Mouse (Mus musculus): ENCODE measurements around the gene Vmn1r27.

Vmn1r27 gene

DNA sequence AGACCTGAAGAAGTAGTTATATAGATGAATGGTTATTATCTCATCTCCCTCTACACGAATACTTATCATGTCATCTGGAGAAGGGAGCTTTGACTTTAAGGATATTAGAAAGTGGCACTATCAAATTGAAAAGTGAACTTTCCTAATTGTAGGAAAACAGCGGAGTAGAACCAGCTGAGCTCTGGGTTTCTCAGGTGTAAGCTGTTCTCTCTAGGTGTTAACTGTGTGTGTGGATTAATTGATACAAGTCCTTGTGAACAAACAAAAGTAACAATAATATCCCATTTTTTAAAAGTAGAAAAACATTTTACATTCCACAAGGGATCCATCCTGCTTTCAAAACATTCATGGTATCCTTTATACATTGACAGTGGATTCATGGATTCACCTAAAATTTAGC is at the start of gene Vmn1r27:
TSS of gene Vmn1r27 (minus strand) at position 101 of the 400 bp plus-strand sequence.
- no peak for DNase-seq (ENCODE audit: low read depth, low spot score)

DNA sequence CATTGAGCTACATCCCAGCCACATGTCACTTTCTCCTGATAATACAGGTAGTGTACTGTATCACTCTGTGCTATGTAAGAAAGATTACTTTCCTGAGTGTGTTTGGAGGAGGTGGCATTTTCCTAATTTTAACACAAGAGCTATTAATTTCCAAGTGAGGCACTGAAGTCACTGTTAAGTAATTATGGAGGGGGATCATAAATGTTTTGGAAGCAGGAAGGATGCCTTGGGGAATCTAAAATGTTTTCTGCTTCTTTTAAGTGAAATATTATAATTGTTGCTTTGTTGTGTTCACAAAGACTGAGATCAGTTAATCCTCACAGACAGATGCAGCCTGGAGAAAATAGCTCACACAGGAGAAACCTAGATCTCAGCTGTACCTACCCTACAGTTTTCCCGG is 43.1 kb upstream of the Vmn1r27 start, which contains the start of gene Vmn1r28:
TSS of gene Vmn1r28 (plus strand) at position 301 of the 400 bp plus-strand sequence.
- no peak for DNase-seq (ENCODE audit: low read depth, low spot score)

DNA sequence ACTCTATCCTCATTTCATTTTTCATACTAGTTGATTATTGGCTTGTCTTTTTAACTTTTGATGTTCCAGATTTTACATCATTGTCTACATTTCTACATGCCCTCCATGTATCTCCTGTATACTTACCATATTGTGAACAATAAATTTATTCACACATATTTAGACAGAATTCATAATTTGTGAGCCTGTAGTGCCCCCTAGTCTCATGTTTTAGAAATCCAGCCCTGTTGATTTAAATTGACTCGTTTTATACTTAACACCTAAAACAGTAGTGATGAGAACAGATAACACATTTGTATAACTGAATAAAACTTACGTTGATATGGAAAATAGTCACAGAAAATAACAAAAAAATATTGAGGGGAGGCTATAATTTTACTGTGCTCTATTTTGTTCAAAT is 2.5 kb downstream of the Vmn1r27 start:
- DNase-seq (ENCODE audit: low read depth, low spot score) = no peak

All from CD4-positive, CD25-positive, alpha-beta regulatory T cell, adult 2 months (primary cell).